Mouse (Mus musculus): ENCODE results near the gene H2-T22.

DNA sequence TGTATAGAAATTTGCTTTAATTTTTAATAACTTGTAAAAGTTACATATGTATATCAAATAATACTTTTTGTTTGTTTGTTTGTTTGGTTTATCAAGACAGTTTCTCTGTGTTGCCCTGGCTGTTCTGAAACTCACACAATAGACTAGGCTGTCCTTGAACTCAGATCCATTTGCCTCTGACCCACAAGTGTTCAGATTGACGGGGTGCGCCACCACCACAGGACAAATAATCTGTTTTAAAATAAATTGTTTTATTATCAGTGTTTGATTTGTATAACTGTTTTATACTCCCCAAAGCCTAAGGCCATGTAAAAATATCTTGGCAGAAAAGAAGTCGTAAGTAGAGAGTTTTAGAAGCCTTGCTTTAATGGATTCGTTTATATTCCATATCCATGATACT lies 14.9 kb downstream of the H2-T22 start:
- TF ChIP-seq POLR2A (IDR thresholded peaks at IDR 0.05; ENCODE audit: borderline replicate concordance, insufficient read depth, low read length) (no peak), CTCF (IDR thresholded peaks at IDR 0.05; ENCODE audit: borderline replicate concordance, insufficient read depth, low read depth, low read length) (no peak)
